Mouse (Mus musculus) splenic B cell, adult 2 months (primary cell): ENCODE measurements around the gene Mrnip.

Experiments
- DNase-seq: peaks from one replicate; pipeline ENCODE4 v3.0.0-alpha.2; 2011; ENCODE audit warnings: low read depth, low spot score
- H3K27me3 ChIP-seq: 2 replicates; pipeline ENCODE4 v1.6.1; 2012; ENCODE audit warnings: mild to moderate bottlenecking, low read length, moderate library complexity, mixed read lengths; ENCODE audit not compliant: control insufficient read depth, poor library complexity, insufficient read depth, severe bottlenecking
- H3K36me3 ChIP-seq: 2 replicates; pipeline ENCODE4 v1.6.1; 2012; ENCODE audit warnings: mild to moderate bottlenecking, low read length, moderate library complexity, mixed read lengths; ENCODE audit not compliant: control insufficient read depth, poor library complexity, insufficient read depth, severe bottlenecking

Gene Mrnip

GRCm38 (mm10) chr11:50178532-50179488, 4.6 kb downstream of the Mrnip start:
- no peak for DNase-seq
- Histone ChIP-seq H3K27me3 (no peaks in the 10 kb centered on the region), H3K36me3 (no peaks in the 10 kb centered on the region)

DNA sequence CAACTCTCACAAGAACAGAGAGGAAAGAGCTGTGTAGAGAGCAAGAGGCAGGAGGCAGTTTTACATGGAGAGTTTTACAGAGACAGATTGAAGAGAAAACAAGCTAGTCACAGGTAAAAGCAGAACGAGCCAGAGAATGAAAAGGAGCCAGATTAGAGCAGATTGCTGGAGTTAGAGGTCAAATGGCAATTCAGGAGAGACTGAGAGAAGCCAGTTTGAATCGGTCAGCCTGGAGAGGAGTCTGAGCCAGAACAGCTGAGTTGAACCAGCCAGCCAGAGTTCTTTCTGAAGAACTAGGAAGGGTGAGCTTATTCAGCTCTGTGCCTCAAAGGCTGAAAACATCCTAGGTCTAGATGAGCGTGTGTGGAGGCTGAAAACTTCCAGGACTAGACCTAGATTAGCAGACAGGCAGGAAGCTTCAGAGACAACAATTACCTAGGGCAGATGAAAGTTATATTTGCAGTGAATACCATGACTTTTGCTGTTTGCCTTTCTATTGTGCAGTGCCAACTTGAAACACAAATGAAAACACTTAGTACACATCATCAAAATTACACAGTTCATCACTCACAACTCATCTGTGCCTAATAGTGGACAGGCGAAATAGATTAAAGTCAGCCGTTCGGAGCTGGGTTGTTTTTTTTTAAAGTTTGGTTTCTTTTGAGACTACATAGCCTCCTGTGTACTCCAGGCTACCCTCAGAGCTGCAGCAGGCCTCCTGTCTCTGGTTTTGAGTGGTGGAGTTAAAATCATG, 6.4 kb downstream of the Mrnip start:
- Histone ChIP-seq H3K27me3 (no peaks in the 10 kb centered on the region), H3K36me3 (no peaks in the 10 kb centered on the region)
- DNase-seq: no peak

- no peaks in the 10 kb centered on the region for H3K36me3 ChIP-seq
- no peaks in the 10 kb centered on the region for H3K27me3 ChIP-seq
- DNase-seq: no peak
Measured at GRCm38 (mm10) chr11:50182702-50183101, 8.5 kb downstream of the Mrnip start.

- no peak for DNase-seq
- no peaks in the 10 kb centered on the region for H3K27me3 ChIP-seq
- no peaks in the 10 kb centered on the region for H3K36me3 ChIP-seq
Measured at GRCm38 (mm10) chr11:50184788-50185187, 10.5 kb downstream of the Mrnip start.

- DNase-seq: no peak
- Histone ChIP-seq H3K27me3 (no peaks in the 10 kb centered on the region), H3K36me3 (no peaks in the 10 kb centered on the region)
Measured at GRCm38 (mm10) chr11:50188682-50189081, 14.4 kb downstream of the Mrnip start.

DNA sequence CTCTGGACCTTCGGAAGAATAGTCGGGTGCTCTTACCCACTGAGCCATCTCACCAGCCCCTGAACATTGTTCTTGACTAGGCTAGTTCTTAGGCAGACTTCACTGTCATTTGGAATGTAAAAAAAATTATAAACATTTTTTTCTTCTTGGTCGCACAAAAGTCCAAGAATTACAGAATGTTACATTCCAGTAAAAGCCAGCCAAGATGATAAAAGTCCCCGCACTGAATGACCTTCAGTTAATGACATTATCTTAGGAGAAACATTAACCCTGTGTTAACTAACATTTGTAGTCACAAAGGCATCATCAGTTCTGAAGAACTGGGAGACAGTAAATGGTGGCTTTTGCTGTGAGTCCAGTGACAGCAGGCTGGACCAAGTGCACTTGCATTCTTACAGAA, 16.1 kb downstream of the Mrnip start:
- H3K27me3 ChIP-seq: no peaks in the 10 kb centered on the region
- DNase-seq: no peak
- no peaks in the 10 kb centered on the region for H3K36me3 ChIP-seq

- no peaks in the 10 kb centered on the region for H3K36me3 ChIP-seq
- H3K27me3 ChIP-seq: no peaks in the 10 kb centered on the region
- no peak for DNase-seq
Measured at GRCm38 (mm10) chr11:50192278-50192677, 18.0 kb downstream of the Mrnip start.

- no peak for DNase-seq
Measured at GRCm38 (mm10) chr11:50194070-50194469, 19.8 kb downstream of the Mrnip start.

GRCm38 (mm10) chr11:50194793-50195192, 20.5 kb downstream of the Mrnip start:
- Histone ChIP-seq H3K36me3 (peaks cover 9% of the 10 kb centered on the region), H3K27me3 (no peaks in the 10 kb centered on the region)
- DNase-seq: no peak

More at GRCm38 (mm10) chr11:50194070-50194469, 19.8 kb downstream of the Mrnip start:
- H3K27me3 ChIP-seq: no peaks in the 10 kb centered on the region
- peaks cover 2% of the 10 kb centered on the region; the same call in 1 of the 2 replicates for H3K36me3 ChIP-seq

GRCm38 (mm10) chr11:50197500-50197899, 23.3 kb downstream of the Mrnip start:
- no peaks in the 10 kb centered on the region for H3K27me3 ChIP-seq
- H3K36me3 ChIP-seq: peaks cover 24% of the 10 kb centered on the region
- DNase-seq: no peak

GRCm38 (mm10) chr11:50198219-50198846, 24.1 kb downstream of the Mrnip start:
- Histone ChIP-seq H3K27me3 (no peaks in the 10 kb centered on the region), H3K36me3 (peaks cover 24% of the 10 kb centered on the region)
- no peak for DNase-seq

GRCm38 (mm10) chr11:50198916-50199315, 24.7 kb downstream of the Mrnip start:
- no peaks in the 10 kb centered on the region for H3K27me3 ChIP-seq
- H3K36me3 ChIP-seq: peaks cover 24% of the 10 kb centered on the region
- DNase-seq: no peak

DNA sequence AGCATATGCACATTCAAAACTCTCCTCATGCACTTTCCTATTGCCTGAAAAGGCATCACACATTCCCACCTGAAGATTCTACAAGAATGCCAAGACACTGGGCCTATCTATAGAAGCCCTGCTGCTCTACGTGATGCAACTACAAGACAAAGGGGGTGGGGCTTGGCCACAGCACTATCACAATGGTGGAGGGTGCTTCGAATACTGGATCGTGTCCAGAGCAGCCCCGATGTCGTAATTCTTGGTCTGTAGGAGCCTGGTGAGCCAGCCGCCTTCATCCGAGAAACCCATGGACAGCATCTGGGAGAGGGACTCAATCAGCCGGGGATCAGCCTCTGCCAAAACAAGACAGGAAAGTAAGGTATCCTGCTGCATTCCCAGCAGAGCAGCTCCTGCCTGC, 26.4 kb downstream of the Mrnip start:
- DNase-seq: no peak
- H3K27me3 ChIP-seq: no peaks in the 10 kb centered on the region
- peaks cover 30% of the 10 kb centered on the region for H3K36me3 ChIP-seq

- H3K27me3 ChIP-seq: no peaks in the 10 kb centered on the region
- no peak for DNase-seq
- peaks cover 35% of the 10 kb centered on the region for H3K36me3 ChIP-seq
Measured at GRCm38 (mm10) chr11:50201590-50201989, 27.3 kb downstream of the Mrnip start.
